Mouse (Mus musculus): Measurements from ENCODE around the gene Prkn. TPM values are rescaled to one million over a fixed set of nuclear protein-coding genes. Genes with fewer than 3 reads are reported as not detected.

Prkn gene
- polyA plus RNA-seq, 1 experiment = 0.70 TPM

DNA sequence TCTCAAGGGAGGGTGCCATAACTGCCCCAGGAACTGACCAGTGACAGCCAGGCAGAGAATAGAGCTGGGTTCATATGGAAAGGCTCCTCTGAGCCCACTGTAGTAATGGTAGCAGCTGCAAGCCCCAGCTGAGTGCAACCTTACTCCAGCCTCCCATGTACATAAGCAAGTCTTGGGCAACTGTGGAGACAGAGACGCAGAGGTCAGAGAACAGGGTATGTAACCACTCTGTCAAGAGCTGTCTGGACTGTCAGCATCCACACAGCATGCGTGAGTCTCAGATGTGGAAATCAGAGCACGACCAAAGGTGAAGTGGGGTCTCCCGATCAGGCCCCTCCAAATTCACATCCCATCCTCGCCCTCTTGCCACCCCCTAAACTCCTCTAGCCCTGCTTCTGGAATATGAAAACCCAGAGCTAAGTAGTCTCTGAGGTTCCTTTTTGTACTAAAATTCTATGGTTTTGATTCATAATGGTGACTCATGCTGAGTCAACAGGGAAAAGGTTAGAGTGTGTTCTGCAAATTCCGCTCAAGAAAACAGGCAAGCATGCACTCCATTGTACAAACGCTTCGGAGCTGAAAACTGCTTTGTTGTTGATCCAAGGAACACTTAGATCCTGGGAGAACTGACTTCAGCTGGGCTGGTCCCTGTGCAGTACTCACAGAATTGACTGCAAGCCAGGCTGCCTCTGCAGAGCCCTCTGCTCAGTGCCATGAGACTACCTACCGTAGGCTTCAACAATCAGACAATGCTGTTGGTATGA is 1254.8 kb downstream of the Prkn start:
- H3K4me1 ChIP-seq (ENCODE audit: control insufficient read depth, insufficient read depth, low read length) = peaks cover 5% of the 10 kb centered on the region; the same call in 1 of the 2 replicates
- peak overlapping the region; percentile 82 for H3K27ac ChIP-seq (ENCODE audit: insufficient read depth, low read length)
- TF ChIP-seq CTCF (IDR thresholded peaks at IDR 0.05; ENCODE audit: borderline replicate concordance, insufficient read depth, low read length) (no peak), POLR2A (IDR thresholded peaks at IDR 0.05; ENCODE audit: low read depth, low read length) (no peak)
- H3K4me3 ChIP-seq (ENCODE audit: insufficient read depth, low read length) = no peak overlapping the region

DNA sequence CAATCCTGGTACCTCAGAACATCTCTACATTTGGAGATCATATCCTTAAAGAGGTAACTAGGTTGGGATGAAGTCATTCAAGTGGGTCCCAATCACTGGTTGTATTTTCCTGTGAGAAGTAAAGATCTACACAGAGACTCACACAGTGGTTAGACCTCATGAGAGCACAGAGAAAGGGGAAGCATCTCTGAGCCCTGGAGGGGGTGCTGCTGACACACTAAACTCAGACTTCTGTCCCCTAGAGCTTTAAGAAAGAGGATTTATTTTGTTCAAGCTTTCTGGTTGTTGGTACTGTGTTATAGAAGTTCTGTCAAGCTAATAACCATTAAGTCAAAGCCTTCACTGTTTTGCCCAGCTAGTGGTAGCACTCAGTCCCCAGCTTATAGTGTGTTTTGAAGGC is 1259.2 kb downstream of the Prkn start:
- H3K4me3 ChIP-seq (ENCODE audit: insufficient read depth, low read length) = no peak overlapping the region
- H3K4me1 ChIP-seq (ENCODE audit: control insufficient read depth, insufficient read depth, low read length) = peaks cover 3% of the 10 kb centered on the region; the same call in 1 of the 2 replicates
- TF ChIP-seq CTCF (IDR thresholded peaks at IDR 0.05; ENCODE audit: borderline replicate concordance, insufficient read depth, low read length) = no peak
- H3K27ac ChIP-seq (ENCODE audit: insufficient read depth, low read length) = no peak overlapping the region

DNA sequence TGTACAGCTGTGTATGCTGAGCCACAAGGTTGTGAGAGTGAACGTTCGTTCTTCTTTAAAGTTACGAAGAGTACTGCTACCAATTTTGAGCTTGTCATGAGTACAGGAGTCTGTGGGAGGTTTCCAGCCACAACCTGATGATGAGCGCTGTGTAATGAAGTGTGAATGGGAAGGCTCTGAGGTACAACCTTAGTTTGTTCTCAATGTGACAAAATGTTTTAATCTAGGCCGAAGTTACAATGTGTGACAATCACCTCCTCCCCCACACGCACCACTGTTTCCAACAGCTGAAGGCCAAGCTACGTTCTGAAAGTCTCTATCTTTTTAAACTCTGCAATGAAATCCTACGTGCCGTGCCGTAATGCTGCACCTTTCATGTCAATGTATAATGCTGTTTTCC is 1262.1 kb downstream of the Prkn start:
- Histone ChIP-seq H3K4me3 (ENCODE audit: insufficient read depth, low read length) (no peak overlapping the region), H3K27ac (ENCODE audit: insufficient read depth, low read length) (no peak overlapping the region), H3K4me1 (ENCODE audit: control insufficient read depth, insufficient read depth, low read length) (no peaks in the 10 kb centered on the region)
- TF ChIP-seq CTCF (IDR thresholded peaks at IDR 0.05; ENCODE audit: borderline replicate concordance, insufficient read depth, low read length) (no peak), POLR2A (IDR thresholded peaks at IDR 0.05; ENCODE audit: low read depth, low read length) (no peak)

DNA sequence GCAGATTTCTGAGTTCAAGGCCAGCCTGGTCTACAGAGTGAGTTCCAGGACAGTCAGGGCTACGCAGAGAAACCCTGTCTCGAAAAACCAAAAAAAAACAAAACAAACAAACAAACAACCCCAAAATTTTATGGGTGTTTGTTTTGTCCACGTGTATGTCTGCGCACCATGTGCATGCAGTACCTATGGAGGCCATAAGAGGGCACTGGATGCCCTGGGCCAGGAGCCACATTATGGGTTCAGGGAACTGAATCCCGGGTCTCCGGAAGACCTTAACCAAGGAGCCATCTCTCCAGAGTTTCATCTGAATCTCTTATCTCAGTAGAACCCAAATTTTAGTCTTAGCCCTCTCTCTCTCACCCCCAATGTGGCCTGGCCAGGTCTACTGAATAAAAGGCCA is 1263.6 kb downstream of the Prkn start:
- Histone ChIP-seq H3K4me3 (ENCODE audit: insufficient read depth, low read length) (no peak overlapping the region), H3K4me1 (ENCODE audit: control insufficient read depth, insufficient read depth, low read length) (no peaks in the 10 kb centered on the region), H3K27ac (ENCODE audit: insufficient read depth, low read length) (no peak overlapping the region)
- TF ChIP-seq CTCF (IDR thresholded peaks at IDR 0.05; ENCODE audit: borderline replicate concordance, insufficient read depth, low read length) = peak; percentile 24; the same call in 1 of the 2 replicates
- TF ChIP-seq POLR2A (IDR thresholded peaks at IDR 0.05; ENCODE audit: low read depth, low read length) = no peak

DNA sequence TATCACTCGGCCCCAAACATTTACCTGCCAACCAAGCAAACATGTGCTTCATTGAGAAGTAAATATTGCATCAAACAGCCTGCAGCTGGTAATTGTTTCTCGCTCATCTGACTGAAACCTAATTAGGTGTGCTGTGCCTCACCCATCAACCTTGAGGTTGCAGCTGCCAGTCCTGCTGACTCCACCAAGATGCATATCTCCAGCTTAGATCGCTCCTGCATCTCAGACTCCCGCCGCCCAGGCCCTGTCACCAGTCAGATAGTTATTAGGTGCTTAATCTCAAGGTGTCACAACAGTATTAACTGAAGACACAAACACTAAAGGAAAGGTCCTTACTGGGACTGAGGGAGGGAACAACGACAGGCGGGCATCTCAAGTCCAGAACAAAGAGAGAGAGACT is 1264.1 kb downstream of the Prkn start:
- no peaks in the 10 kb centered on the region for H3K4me1 ChIP-seq (ENCODE audit: control insufficient read depth, insufficient read depth, low read length)
- no peak overlapping the region for H3K27ac ChIP-seq (ENCODE audit: insufficient read depth, low read length)
- no peak for TF ChIP-seq POLR2A (IDR thresholded peaks at IDR 0.05; ENCODE audit: low read depth, low read length)
- TF ChIP-seq CTCF (IDR thresholded peaks at IDR 0.05; ENCODE audit: borderline replicate concordance, insufficient read depth, low read length) = no peak
- H3K4me3 ChIP-seq (ENCODE audit: insufficient read depth, low read length) = no peak overlapping the region

DNA sequence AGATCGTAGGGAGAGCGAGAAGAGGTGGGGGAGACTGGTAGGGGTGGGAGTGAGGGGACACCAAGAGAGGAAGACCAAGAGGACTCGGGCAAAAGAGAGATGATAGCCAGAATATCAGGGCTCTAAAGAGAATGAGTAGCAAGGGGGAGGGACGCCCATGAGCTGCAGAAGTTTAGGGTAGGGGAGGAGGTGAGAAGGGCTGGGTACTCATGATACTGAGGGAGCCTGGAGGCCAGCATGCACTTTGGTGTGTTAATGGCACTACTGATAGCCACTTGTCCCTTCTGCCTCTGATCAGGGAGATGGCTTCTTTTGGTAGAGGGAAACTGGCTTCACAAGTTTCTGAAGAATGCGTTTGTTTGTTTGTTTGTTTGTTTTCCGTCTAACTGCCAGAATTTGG is 1264.5 kb downstream of the Prkn start:
- Histone ChIP-seq H3K27ac (ENCODE audit: insufficient read depth, low read length) (no peak overlapping the region), H3K4me3 (ENCODE audit: insufficient read depth, low read length) (no peak overlapping the region), H3K4me1 (ENCODE audit: control insufficient read depth, insufficient read depth, low read length) (no peaks in the 10 kb centered on the region)
- TF ChIP-seq CTCF (IDR thresholded peaks at IDR 0.05; ENCODE audit: borderline replicate concordance, insufficient read depth, low read length) (no peak), POLR2A (IDR thresholded peaks at IDR 0.05; ENCODE audit: low read depth, low read length) (no peak)

DNA sequence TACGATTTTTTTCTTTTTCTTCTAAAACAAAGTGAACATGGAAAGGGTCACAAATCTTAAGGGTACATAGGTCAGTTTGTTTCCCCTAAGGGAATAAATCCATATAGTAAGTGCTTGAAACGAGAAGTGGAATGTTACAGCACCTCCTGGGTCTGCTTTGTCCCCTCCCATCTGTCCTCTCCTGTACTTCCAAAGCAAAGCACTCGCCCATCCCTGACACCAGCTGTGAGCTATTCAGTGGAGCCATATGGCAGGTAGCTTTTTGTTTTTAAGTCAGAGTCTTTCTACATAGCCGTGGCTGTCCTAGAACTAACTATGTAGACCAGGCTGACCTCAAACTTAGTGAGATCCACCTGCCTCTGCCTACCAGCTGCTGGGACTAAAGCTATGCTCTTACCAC is 1266.1 kb downstream of the Prkn start:
- Histone ChIP-seq H3K4me3 (ENCODE audit: insufficient read depth, low read length) (no peak overlapping the region), H3K4me1 (ENCODE audit: control insufficient read depth, insufficient read depth, low read length) (no peaks in the 10 kb centered on the region), H3K27ac (ENCODE audit: insufficient read depth, low read length) (no peak overlapping the region)
- TF ChIP-seq POLR2A (IDR thresholded peaks at IDR 0.05; ENCODE audit: low read depth, low read length) (no peak), CTCF (IDR thresholded peaks at IDR 0.05; ENCODE audit: borderline replicate concordance, insufficient read depth, low read length) (no peak)

Other genes with a start within 250 kb of the Prkn start
- gene Pacrg, start 73 bp upstream of the Prkn start, polyA plus RNA-seq (2011; ENCODE audit: insufficient read length, low read depth, missing spikeins) = 0.58 and 0.82 TPM in 2 replicates